Mouse (Mus musculus) right cerebral cortex, postnatal 14 days (tissue): ENCODE measurements at regions not wholly inside any gene's neighbourhood (a gene's known extent, or its start where the extent isn't known, plus 50 kb on each side); places are given as distances from the start of the nearest gene placed in this dataset.

ENCODE experiments used
- DNase-seq: peaks from one replicate; pipeline ENCODE4 v3.0.0; 2022

- DNase-seq = no peak
These were observed 58.3 kb downstream of the Erv3 start for GRCm38 (mm10) chr2:131801212-131801611.

DNA sequence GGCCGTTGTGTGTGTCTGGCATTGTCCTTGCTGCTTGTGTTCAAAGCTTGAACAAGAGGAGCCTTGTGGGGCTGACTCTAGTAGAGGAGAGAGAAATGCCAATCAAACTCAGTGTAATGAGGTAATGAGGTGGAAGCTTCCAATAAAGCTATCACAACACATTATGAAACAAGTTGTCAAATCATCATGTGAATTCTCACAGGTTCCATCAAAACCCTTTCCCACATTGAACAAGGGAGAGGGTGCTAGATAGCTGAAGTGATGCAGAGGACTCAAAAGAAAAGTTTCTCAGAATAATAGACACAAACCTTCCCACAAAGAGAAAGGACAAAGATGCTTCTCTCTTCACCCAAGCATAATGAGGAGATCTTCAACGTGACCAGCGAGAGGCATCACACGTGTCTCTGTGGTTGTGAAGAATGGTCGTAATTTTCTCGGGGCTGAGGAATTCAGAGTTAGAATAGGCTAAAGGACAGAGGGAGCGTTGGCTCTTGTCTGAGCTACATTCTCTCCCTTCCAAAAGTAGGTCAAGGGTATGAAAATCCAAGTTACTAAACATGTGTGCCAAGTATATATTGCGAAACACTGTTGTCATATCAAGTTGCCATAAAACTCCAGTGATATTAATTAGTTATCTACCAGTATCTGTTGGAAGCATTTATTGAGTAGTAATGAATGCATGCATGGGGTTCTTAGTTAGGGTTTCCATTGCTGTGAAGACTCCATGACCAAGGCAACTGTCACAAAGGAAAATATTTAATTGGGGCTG is 59.2 kb downstream of the Erv3 start:
- DNase-seq = no peak

- no peak for DNase-seq
These were observed 60.1 kb downstream of the Erv3 start for GRCm38 (mm10) chr2:131799486-131799885.

DNA sequence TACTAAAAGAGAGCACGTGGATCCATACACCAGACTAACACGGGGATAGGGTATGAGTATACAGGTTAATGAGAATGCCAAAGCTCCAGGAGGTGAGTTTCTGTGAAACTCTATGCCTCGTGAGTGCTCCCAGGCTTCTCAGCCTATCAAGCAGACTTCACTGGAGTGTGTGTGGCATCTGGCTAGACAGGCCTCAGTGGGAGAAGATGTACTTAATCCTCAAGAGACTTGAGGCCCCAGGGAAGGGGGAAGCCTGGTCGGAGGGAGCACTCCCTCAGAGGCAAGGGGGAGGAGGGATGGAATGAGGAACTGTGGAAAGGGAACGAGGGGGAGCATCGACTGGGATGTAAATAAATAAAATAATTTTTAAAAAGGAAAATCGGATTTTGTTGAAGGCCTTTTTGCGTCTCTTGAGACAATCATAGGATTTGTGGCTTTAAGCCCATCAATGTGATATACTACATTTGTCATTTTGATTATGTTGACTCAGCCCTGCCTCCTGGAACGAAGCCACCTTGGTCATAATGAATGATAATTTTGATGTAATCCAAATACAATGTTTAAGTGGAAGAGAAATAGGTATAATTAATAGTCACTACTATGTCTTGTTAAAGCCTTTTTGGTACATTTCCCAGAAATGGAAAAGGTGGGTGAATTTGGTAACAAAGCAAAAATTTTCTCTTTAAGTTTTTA is 62.4 kb downstream of the Erv3 start:
- DNase-seq = no peak

GRCm38 (mm10) chr2:131775381-131775780 is 84.2 kb downstream of the Erv3 start:
- DNase-seq = no peak

DNA sequence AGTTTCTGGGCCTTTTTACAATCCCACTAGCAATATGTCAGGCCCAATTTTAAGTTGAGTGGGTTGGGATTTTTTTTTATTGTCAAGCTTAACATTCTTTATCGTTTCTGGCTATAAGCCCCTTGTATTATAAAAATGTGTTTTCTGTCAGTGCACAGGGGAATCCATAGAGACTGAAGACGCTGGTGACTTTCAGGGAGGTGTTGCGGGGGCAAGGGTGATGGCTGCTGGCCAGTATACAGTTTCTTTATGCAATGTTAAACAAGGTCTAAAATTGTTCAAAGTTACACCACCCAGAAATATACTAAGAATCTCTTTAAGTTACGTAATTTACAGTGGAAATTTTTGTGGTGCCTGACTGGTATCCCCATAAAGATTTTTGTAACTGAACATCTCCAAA is 85.9 kb downstream of the Erv3 start:
- DNase-seq = no peak

GRCm38 (mm10) chr2:131772163-131772562 is 87.4 kb downstream of the Erv3 start:
- DNase-seq = no peak

DNA sequence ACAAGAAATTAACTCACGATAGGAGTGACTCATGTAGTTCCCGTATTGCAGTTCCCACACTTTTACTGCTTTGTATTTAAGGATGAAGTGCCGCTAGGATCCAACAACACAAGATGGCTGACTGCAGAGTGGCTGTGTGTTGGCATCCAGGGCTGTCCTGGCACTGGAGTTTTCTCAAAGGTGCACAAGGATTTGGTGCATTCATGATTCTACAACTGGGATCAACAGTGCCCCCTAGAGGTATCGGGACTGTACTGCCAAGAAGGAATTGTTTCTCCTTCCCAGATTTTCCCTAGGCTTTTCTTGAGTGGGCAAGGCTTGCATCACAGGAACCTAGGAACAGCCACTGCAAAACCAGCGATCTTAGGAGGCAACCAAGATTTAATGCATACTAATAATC is 88.7 kb downstream of the Erv3 start:
- peak; percentile 42 for DNase-seq

DNA sequence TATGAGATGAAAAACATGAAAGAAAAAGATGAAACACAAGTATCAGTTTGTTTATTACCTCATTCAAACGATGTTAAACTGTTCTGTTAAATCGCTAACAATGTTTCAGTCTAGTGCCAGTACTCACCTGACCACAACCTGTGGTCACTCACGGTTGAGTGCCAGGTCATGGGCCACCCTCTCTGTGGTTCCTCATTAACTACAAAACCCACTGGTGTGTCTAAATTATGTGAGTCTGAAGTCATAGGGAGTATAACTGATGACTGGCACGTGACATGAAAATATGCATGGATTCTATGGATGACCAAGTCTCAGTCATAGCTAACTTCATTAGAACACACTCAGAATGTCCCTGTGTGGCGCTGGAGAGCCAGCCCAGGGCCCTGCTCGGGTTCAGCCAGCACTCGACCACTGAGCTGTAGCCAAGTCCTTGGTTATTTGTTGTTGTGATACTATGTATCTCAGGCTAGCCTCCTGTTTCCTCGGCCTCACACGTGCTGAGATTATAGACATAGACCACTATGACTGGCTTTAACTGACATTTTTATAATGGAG is 89.8 kb downstream of the Erv3 start:
- no peak for DNase-seq

- no peak for DNase-seq
These were observed 93.0 kb downstream of the Erv3 start for GRCm38 (mm10) chr2:131766500-131766899.

- no peak for DNase-seq
These were observed 98.0 kb downstream of the Erv3 start for GRCm38 (mm10) chr2:131761507-131761906.

DNA sequence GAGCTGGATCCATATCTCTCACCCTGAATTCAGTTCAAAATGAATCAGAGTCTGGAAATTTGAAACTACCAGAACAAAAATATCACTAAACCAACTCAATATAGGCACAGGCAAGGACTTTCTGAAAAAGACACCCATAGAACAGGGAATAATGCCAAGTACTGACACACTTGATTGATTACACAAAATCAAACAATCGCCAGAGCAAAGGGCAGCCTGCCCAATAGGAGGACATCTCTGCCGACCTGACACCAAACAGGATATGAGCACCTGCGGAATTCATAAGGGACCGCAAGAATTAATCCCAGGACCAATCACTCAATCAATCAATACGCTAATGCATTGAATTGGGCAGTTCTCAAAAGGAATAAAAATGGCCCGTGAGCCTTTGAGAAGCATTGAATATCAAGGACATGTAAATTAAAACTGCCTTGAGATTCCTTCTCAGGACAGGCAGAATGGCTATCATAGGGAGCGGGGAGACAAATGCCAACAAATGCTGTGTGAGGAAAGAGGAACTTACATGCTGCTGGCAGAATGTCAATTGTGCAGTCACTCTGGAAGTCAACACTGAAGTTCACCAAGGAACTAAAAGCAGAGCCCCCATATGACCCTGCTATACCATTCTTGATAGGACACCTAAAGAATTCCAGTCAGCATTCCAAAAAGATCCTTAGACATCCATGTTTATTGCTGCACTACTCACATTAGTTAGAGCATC is 102.2 kb downstream of the Erv3 start:
- no peak for DNase-seq

DNA sequence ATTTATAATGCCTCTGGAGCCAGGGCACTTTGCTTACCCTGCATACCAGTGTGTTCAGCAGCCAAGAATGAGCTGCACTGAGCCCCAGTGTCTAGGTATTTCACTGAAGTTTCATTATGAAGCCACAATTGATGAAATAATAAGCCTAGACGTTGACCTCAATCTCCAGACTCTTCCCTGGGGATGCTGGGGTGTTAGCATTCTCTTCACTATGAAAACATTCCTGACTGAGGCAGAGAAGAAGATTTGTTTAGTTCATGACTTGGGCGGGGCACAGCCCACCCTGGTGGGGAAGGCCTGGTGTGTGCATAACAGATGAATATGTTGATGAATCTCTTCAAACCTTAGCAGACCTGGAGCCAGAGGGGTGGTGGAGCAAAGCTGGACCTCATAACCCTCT is 104.4 kb downstream of the Erv3 start:
- no peak for DNase-seq

- no peak for DNase-seq
These were observed 106.1 kb downstream of the Erv3 start for GRCm38 (mm10) chr2:131753436-131753835.

DNA sequence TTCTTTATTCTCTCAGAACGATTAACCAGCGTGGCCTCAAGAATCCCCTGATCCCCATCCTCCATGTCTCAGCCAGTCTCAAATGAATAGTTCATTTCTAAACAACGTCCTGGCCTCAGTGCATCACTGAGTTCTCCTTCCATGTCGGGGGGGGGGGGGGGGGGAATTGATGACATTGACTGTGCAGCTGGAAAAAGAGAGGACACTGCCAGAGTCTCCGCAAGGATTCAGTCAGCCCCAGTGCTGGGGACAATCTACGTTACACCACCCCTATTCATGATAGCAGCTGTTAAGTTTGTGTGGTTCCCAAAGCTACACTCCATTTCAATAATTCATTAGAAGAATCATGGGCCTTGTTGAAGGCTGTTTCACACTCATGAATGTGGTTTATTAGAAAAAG is 108.9 kb downstream of the Erv3 start:
- no peak for DNase-seq

DNA sequence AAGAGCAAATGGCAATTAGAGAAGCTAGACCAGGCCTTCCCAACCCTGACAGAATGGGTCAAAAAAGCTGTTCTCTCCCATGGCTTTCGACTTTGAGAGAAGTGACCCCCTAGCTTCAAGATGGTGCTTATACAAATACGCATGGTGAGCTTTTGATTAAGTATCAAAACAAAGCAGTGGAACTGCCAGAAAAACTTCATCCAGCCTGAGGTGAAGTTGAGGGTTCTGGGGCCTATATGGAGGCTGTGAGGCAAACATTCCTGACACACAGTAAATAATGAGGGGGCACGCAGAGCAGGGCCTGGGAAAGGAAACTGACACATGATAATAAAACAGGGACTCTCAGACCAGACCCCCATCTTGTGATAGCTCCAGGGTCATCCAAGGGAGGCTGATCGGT is 109.3 kb downstream of the Erv3 start:
- DNase-seq = no peak

DNA sequence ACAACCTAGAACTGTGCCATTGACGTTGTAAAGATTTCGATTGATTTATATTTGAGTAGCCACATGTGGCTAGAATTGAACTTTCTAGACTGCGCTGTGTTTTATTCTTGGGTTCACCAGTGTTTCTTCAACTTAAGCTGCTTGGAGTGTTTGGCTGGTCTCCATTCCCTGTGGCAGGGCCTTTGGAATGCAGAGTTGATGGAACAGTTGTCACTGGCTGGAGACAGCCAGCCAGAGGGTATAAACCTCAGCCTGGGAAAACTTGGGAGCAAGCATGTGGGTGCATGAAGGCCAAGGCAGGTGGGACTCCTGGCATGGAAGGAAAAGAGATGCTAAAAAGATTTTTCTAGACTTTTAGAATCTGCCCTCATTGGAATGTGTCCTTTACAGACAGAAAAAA is 109.8 kb downstream of the Erv3 start:
- no peak for DNase-seq

- peak; percentile 55 for DNase-seq
These were observed 110.8 kb downstream of the Erv3 start for GRCm38 (mm10) chr2:131748791-131749190.

DNA sequence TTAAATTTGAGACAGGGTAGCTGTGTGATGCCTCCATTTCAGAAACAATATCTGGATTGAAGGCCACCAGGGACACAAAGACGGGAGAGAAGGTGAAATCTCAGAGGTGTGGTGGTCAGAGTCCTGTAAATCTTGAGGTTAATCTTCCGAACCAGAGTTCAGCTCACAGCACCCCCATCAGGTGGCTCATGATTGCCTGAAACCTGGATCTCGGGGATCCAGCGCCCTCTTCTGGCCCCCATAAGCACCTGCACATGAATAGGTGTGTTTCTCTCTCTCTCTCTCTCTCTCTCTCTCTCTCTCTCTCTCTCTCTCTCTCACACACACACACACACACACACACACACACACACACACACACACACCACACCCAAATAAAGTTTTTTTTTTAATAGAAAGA is 111.8 kb downstream of the Erv3 start:
- DNase-seq = no peak

- DNase-seq = no peak
These were observed 114.1 kb downstream of the Erv3 start for GRCm38 (mm10) chr2:131745381-131745895.

DNA sequence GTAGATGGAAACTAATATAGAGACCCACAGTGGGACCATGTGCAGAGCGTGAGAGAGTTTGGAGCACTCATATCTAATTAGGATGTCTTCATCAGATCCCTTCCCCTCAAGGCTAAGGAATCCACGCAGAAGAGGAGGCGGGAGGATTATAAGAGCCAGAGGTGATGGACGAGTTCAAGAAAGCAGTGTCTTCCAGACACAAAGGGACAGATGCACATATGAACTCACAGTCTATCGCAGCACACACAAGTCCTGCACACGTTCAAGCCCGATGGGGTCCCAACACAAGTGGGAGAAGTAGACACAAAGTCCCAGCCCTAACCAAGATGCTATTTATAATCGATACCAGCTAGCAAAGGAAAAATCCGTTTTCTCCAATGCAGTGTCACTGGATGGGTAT is 114.6 kb downstream of the Erv3 start:
- DNase-seq = no peak

GRCm38 (mm10) chr2:131740456-131740855 is 119.1 kb downstream of the Erv3 start:
- DNase-seq = no peak

DNA sequence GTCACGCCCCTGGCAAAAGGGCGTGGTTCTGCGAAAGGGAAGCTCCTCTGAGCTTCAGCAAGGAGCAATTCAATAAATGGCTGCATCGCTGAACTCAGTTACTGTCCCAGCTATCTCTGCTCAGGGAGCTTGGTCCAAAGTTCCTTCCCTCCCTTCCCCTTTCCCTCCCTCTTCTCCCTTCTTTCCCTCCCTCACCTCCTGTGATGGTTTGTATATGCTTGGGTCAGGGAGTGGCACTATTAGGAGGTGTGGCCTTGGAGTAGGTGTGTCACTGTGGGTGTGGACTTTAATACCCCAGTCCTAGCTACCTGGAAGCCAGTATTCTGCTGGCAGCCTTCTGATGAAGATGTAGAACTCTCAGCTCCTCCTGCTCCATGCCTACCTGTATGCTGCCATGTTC is 120.5 kb downstream of the Erv3 start:
- DNase-seq = no peak
